Mouse (Mus musculus) adrenal gland, adult (tissue): Measurements from ENCODE around the gene Tprg.

Experiments used
- DNase-seq, 2 experiments: peaks; one replicate each; pipeline ENCODE4 v3.0.0; 2022 to 2023; ENCODE audit warnings: low spot score in 1 of 2; ENCODE audit not compliant: inconsistent age in 2 of 2

Tprg gene

DNA sequence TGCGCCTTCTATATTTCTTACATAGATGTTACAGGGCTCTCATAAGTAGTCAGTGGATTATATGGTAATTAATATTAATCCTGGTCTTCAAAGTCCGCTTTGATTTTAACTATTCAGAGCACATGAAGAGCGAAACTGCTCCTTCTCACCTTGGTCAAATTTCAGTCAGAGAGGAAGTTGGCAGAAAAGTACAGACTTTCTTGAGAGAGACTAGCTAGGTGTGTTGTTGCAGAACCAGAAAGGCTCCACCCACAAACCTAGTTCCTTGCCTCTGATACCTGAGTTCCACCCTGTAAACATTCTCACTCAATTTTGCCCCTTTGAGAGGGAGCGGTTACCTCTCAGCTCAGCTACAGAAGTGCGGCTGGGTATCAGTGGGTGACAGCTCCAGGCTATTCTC is at the start of gene Tprg:
TSS of gene Tprg (plus strand) at position 301 of the 400 bp plus-strand sequence.
- DNase-seq = no peak

DNA sequence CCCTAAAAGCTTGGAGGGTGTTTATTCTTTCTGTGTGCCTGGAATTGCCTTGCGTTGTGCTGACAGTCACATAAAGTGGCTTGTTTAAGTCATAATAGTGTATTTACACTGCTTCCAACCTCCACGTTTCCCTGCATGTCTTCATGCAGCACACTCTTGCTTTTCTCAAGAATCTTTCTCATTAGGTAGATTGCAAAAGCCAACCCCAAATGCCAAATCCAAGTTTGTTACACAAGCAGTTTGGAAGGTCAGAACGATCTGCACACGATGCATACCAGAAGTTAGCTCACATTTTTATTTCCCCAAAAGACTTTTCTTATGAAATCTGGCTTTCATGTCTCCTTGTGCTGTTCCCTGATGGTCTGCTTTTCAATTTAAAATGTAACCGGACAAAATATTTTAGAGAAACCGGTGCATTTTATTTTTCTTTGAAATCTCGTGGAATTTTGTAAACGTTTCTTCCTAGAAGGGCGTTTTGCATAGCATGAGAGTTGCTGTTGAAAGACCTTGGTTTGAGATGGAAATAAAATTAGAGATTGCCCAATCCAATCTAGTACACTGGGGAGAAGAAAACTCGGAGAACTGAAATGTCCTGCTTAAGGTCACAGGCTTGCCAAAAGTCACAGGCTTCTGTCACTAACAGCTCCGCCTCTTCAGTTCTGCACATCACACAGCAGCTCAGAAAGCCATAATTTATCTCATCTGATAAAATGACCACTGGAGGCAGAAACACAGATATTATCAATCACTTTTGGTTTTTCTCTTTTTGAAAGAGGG is 48.2 kb upstream of the Tprg start:
- DNase-seq = peak; percentile 31 to 86

DNA sequence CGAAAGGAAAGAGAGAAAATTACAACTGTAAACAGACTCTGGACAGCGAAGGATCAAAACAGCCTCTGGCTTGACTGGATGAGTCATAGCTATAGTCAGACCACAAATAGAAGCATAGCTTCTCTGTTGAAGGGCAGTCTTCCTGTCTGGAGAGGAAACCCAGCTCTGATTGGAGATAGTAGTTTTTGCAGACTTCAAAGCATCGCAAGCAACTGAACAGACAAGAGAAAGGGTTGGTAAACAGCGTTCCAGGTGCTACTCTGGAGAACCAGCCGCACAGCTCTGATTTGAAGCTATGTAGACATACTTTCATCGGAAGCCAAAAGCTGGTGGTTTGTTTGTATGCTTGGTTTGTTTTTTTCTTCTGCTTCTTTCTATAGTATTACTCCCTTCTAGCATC is 37.7 kb upstream of the Tprg start:
- DNase-seq = peak in 1 of 2 experiments; percentile 65

DNA sequence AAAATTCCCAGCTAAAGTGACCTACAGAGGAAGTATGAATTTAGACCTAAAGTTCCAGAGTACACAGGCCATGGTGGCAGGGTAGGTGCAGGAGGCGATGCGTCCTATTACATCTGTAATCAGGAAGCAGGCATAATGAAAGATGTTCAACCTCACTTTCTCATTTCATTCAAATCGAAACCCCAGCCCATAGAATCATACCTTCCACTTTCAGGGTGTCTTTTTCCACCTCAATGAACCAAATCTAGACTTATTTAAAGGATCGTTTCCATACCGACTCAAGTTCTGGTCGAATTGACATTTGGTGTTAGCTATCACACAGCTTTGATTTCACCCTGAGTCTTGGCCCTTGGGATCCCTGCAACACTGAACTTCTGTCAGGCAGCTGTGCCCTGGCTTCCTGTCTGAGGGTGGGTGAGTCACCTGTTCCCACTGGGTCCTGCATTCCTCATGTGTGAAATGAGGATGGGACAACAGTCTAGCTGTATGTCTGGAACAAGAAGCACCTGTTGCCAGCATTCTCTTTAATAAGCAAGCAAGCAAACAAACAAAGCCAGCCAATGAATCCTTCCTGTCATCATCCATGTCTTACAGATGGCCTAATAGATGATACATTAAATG is 36.4 kb upstream of the Tprg start:
- no peak for DNase-seq

DNA sequence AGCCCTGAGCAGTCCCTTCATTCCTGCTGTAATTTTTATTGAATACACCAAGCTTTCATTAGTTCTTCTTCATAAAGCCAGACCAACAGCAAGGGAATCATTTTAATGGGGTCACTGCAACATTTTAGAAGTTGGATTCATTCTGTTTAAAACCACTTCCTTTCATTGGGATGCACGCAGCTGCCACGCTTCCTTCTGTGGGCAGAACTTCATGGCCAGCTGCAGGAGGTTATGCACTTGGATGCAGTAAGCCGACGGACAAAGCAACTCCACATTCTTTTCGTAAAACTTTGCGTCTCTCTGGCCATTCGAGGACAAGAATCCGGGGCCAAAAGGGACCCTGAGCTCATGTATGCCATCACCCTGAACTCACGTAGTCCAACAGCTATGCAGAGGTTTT is 35.5 kb upstream of the Tprg start:
- DNase-seq = no peak

DNA sequence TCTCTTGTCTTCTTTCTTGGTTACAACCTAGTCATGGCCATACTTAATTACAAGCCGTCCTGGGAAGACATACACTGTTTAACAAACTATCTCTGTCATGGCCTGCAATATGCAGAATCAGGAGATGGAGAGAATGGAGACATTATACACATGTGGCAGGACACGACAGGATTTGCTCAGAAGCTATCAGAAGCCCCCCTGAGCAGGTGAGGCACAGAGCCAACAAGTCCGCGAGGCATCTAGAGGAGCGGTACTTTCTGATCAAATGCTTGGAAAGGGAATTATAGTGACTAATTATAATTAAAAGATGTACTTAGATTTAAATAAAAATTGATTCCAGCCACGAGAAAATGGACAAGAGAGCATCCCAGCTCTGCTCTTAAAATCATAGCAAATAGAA is 32.0 kb upstream of the Tprg start:
- DNase-seq = no peak

DNA sequence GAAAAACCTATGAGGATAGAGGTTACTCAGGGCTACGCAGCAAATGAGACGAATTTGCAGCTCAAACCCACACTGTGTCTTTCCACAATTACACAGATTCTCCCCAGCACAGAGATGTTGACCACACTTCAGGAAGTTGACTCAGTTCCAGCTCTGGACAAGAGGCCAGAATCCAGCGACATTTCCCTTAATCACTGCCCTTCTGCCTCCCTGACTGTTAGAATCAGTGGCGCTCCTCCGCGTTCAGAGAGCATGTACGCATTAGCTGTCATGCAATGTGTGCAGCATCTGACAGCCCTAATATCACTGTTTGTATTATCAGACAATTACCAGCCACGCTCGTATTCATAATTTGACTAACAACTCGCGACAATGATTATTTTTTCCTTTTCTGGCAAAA is 31.4 kb upstream of the Tprg start:
- peak in 1 of 2 experiments; percentile 44 for DNase-seq

DNA sequence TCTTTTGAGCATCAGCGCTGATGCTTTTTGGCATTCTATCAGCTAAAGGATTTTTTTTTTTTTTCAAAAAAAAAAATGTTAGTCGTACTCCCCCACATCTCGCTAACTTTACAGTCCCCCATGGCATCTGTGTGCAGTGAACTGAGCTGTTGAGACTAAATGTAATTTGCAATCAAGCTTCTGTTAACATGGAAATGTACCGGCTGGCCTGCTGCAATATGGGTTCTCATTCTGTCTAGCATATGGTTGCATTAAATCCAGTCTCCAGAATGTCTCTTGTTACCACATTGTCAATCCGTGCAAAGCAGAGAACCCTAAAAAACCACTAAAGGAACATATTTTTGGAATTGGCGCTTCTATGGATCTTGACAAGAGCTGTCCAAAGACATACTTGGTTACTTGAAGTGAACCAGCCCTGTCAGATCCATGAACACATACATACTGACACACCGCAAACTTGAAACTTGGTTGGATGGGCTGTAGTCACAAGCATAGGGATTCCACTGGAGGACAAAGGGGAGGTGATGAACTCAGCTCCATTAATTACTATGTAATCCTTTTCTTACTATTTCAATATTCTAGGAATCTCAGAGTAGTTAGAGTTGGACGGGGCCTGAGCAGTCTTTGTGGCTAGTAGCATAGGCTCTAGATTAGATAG is 30.9 kb upstream of the Tprg start:
- no peak for DNase-seq

DNA sequence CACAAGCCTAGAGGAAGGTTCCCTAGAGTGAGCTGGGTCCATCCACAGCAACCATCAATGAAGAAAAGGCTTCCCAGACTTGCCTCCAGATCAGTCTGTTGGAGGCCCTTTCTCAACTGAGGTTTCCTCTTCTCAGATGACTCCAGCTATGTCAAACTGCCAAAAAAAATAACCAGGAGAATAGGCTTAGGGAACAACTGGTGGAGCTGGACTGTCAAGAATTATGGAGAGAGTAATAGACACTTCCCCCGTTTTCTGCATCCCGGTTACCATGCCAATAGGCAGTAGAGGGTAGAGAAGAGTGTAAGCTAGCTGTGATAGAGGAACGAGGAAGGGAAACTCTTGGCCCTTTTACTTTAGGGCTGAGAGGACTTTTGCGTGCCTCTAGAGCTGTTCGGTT is 24.3 kb upstream of the Tprg start:
- peak in 1 of 2 experiments; percentile 33 for DNase-seq

DNA sequence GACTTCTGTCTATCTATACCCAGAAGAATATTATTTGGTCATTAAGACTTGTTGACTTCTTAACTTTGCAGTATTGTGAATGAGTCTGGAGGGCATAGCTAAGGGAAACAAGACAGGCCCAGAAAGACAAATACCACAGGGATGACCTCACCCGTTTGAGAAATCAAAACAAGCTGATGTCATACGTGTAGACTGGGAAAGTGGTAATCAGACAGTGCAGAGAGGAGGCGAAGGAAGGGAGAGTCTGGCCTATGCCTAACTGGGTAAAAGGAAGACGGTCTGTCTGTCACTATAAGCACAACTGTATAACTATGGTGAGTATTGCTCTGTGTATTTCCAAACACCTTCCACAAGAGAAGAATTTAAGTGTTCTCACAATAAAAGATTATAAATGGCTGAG is 23.7 kb upstream of the Tprg start:
- peak; percentile 47 to 84 for DNase-seq

DNA sequence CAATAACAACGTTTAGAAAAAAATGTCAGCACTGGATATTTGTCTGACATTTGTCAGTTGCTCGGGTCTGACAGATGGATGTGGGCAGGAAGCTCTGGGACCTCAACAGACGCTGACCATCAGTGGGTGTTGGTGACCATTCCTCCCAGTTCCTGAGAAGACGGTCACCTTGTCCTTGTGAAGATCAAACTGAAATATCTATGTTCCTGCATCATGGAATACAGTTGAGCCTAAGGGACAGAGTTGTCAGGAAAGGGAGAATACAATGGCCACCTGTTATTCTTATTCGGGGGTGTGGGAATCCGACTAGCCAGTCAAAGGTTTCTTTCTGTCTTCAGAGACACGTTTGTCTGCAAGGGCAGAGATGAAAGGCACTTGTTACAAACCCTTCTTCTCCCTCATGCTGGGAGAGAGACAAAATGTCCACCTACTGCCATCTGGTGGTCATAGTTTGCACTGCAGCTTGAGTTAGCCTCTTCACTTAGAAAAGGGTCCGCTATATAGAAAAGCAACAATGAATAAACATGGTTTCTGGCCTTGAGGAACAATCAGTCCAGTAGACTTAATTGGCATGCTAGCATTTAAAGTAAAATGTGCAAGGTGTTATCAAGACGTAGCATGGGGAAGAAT is 23.0 kb upstream of the Tprg start:
- peak; percentile 76 to 95 for DNase-seq

DNA sequence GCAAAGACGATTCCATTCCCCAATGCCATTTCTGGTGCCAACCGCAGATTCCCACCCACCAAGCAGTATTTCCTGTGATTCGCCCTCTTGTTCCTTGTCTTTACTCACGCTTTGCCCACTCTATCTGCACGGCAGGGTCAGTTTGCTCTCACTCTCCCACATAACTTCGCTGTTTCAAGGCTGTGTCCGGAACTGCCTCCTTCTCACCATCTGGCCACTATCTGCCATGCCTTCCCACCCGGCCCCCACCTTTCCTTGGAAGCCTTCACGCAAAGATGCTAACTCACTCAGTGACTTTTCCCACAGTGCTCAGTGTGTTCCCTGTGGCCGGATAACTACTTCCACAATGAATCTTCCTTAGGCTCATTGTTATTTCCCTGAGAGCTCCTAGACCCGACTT is 21.4 kb upstream of the Tprg start:
- no peak for DNase-seq

DNA sequence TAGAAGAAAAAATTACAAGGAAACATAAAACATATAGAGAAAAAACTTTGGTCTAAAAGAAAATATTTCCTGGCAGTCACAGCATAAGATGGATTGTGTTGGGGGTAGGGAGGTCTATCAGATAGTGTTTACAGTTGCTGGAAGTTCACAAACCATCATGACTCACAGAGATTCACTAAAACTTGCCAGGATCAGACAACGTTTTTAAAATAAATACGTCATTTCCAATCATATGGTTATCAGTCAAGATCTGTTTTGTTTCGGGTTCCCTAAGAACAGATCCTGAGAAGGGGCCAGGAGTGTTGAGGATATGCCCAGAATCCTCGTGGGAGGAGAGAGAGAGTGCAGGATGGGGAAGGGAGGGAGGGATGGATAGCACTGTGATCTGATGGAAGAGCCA is 18.3 kb upstream of the Tprg start:
- no peak for DNase-seq

DNA sequence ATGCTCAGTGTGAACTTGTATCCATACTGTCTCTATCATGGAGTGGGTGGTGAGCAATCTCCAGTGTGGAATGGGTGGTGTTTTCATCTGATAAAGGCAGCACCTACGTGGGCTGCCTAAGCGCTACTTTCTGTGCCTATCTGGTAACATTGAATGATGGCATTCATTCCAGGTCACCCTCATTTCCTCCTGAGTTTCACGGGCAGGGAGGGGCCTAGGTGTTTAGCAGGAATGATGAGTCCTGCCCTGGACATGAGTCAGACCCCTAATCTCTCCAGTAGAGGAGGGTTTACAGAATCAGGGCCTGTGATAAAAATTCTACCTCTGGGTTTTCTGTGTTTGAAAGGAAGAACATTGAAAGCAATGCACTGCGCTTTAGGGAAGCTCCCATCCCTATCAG is 4.1 kb upstream of the Tprg start:
- no peak for DNase-seq

DNA sequence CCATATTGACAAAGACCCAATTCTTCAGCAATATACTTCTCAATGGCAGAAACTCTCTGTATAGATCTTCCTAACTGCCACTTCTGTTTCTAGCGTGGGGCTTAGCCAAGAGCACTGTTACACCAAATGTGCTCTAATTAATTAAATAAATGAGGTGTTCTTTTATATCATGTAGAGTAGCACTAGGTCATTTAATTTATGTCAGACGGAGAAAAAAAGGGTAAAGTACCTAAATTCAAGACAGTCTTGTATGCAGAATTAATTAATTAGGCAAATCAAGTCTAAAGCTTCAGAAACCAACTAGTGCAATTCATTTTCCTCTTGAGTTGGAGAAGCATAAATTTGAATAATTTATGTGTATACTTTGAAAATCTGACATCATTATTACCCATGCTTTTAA is 7.1 kb downstream of the Tprg start:
- no peak for DNase-seq

DNA sequence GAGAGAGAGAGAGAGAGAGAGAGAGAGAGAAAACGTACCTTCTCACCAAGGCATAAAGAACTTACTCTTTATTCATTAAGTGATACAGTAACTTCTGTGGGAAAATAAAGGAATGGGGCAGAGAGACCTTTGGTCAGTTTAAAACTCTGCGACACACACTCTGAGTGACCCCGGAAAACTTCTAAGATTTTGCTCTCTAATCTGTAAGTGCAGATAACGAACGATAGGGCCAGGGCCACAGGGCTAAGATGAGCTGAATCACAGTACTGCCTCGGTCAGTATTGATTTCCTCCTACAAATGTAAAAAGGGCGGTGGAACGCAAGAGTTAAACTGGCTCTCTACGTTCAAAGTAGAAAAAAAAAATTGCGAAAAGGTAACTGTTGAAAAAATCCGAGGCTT is 8.9 kb downstream of the Tprg start:
- DNase-seq = peak in 1 of 2 experiments; percentile 52

DNA sequence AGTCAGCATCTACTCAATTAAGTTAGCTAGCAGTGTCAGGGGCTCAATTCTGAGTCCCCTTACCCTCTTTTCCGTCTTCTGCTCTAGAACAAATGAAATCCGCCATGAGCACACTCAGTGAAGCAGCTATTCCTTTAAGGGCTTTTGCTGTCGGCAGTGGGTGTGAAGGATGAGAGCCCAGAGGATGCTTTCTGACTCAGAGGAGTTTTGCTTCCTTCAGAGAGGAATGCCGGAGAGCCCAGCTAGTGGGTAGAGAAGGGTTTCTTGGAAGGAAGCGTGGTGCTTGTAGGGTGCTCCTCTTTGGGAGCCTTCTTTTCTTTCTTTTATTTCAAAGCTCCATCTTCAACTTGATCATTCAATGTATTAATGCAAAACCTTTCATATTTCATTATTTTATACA is 10.1 kb downstream of the Tprg start:
- DNase-seq = no peak

DNA sequence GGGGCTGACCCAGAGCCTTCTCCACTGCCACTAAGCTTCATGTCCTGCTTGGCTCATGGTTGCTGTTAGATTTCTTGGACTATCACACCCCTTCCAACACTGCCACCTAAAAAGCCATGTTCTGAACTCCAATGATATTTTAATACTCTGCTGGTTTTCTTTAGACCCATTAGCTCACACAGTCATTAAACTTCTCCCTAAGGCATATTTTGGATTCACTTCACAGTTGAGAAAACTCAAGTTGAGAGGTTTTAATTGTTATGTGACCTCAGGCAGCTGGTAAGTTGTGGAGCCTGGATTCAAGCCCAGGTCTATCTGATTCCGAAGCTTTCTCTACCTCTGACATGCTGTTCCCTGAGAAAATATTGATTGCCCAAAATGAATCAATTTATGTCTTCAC is 11.6 kb downstream of the Tprg start:
- DNase-seq = no peak

DNA sequence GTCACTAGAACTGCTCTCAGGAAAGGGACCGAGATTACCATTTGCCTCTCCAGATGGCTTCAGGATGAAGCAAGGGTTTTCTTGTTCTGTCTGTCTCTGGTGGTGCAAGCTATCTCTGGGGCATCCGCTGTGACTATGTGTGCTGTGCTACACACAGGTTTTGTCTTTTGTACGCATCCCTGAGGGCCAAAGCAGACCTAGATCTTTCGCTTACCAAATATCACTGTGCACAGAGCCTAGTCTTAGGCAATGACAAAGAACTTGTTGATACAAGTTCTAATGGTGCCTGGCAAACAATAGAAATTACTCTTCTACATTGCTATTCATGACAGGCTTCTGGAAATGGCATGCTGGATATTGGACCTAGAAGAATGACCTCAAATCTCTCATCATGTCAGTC is 16.0 kb downstream of the Tprg start:
- peak in 1 of 2 experiments; percentile 15 for DNase-seq

DNA sequence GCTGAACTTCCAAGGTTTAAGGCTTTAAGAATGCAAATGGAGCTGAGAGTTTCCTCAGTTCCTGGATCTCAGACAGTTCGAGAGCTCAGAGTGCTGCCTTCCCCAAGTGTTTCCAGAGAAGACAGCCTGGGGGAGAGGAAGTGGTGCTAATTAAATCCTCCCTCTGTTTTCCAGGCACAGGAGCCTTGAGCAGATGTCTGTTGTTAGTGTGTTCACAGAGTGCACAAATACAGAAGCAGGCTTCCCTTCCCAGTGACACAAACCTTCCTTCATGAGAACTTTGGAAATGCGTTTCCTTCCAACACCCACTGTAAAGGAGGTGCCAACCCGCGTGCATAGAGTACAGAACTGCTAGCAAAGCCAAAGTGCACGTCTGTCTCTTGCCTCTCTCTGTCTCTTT is 27.4 kb downstream of the Tprg start:
- DNase-seq = no peak

DNA sequence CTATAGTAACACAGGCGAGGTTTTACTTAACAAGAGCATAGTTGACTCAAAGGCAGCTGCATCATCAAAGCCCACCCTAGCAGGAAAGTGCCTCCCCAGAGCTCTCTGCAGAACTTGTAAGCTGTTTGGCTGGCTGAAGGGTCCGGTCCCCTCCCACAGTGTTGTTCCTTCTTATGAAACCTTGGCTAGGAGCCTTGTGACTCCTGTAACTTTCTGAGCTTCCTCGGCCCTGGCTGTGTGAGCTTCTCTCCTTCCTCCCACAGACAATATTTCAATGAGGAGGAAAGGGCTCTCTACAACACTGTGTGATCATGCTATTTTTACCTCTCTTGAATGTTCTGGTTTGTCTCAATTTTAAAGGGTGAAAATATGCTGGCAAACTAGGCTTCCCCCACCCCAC is 28.5 kb downstream of the Tprg start:
- no peak for DNase-seq
